ENCODE assay signal across 15 mouse cellular contexts in the genomic region with DNA sequence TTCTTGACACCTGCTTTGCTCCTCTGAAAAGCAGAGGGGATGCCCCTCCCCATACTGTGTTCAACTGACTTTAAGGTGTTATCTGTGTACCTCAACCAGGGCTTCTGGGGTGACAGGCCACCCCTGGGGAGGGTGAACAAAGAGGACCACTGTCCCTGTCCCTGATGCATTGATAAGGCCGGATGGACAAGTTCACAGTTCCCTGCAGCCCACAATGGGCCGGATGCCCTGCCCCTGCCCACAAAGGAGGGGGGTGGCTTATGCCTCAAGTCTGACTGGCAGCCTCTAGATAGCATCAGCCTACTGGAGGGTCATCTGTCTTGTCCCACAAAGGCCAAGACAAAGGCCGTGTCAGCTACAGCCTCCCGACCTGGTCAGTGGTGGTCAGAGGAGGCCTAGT. TPM values are rescaled to one million over a fixed set of nuclear protein-coding genes. Genes with fewer than 3 reads are reported as not detected.
DNase-seq lines count a peak whose midpoint lies in the region.
"Had no signal": no experiment of that assay in that cellular context is flagged by ENCODE, and none has a peak within 500 bp of the region (broad histone marks: within the 10 kb centered on the region; RNA-seq: fewer than 3 reads in every experiment).

No protein-coding gene starts in this region.

- DNase-seq in cerebellum, adult 11-12 months, result peak; percentile 43
- no peak for DNase-seq in cerebellum, postnatal 25 days
- DNase-seq in heart, adult 11 months, result peak; percentile 88
- DNase-seq in heart, adult 8-10 months (ENCODE audit: low spot score), result no peak
- DNase-seq in lung, postnatal 10 days, result peak; percentile 60
- DNase-seq in lung, postnatal 14 days, result no peak
- peak; percentile 40 for DNase-seq in thymus, postnatal 0 days (ENCODE audit: low spot score)
- DNase-seq in thymus, postnatal 14 days, result no peak
- DNase-seq: adrenal gland, postnatal 10 days; embryo, embryonic 11 days; gastrocnemius, postnatal 10 days; heart, adult 2 months had no signal

RNA-seq across cellular contexts. Expression of a gene that starts 3.1 kb away (rescaled TPM):
- 1 to 10 TPM in 1 of 4 experiments, under 1 TPM in 3; 0.28 to 1.9 (median 0.36) TPM for total RNA-seq in heart, adult 8-10 months (2022)
- 0.71 and 0.78 TPM in 2 replicates for polyA plus RNA-seq in thymus, postnatal 0 days (2015; fragmentation: Nextera tagmentation; extraction: Ambion mirVana)
- total RNA-seq: gastrocnemius, postnatal 10 days had no signal
- polyA plus RNA-seq: inflammation-experienced regulatory T-cells, adult 6 months had no signal

RNA-seq across cellular contexts. Expression of a gene that starts 7.1 kb away (rescaled TPM):
- total RNA-seq in heart, adult 8-10 months (2022), result 1 to 10 TPM in 1 of 4 experiments, under 1 TPM in 3; 0.46 to 2.0 (median 0.66) TPM
- not detected in 2 replicates for polyA plus RNA-seq in thymus, postnatal 0 days (2015; fragmentation: Nextera tagmentation; extraction: Ambion mirVana)
- total RNA-seq: common myeloid progenitor, adult 5-6 weeks had no signal
- polyA plus RNA-seq: inflammation-experienced regulatory T-cells, adult 6 months had no signal

RNA-seq across cellular contexts. Expression of a gene that starts 10.6 kb away (rescaled TPM):
- 1 to 10 TPM; 2.2 to 4.1 (median 3.0) TPM for total RNA-seq in heart, adult 8-10 months (2022)
- 1.7 TPM in 2 replicates for polyA plus RNA-seq in thymus, postnatal 0 days (2015; fragmentation: Nextera tagmentation; extraction: Ambion mirVana)

RNA-seq across cellular contexts. Expression of a gene that starts 28.6 kb away (rescaled TPM):
- total RNA-seq in heart, adult 8-10 months (2022), result 1 to 10 TPM; 1.0 to 2.0 (median 1.1) TPM
- polyA plus RNA-seq in thymus, postnatal 0 days (2015; fragmentation: Nextera tagmentation; extraction: Ambion mirVana), result 0.24 and 0.25 TPM in 2 replicates
- total RNA-seq: common myeloid progenitor, adult 5-6 weeks; MEL had no signal
- polyA plus RNA-seq: inflammation-experienced regulatory T-cells, adult 6 months had no signal

Comparison
In these comparisons a context has a peak if more than half of its experiments do, and no peak if none do; other contexts are left out.
1. DNase-seq: peak in cerebellum, adult 11-12 months (single experiment), heart, adult 11 months (single experiment), lung, postnatal 10 days (single experiment) and thymus, postnatal 0 days (single experiment); none in cerebellum, postnatal 25 days (0 of 2), heart, adult 8-10 months (single experiment), lung, postnatal 14 days (single experiment) and thymus, postnatal 14 days (single experiment).